ENCODE assay signal across 8 mouse cellular contexts in genomic region chr2:24048480-24049097, GRCm38 (mm10). TPM values are rescaled to one million over a fixed set of nuclear protein-coding genes. Genes with fewer than 3 reads are reported as not detected.
DNase-seq lines count a peak whose midpoint lies in the region; ATAC-seq and TF ChIP-seq lines count a peak whose summit lies in the region.

No protein-coding gene starts in this region.

- 5% methylated on average over 16 of the region's 16 CpGs for WGBS in intestine, embryonic 14.5 days

- H3K9me3 ChIP-seq in intestine, embryonic 14.5 days (ENCODE audit: control insufficient read depth, low read length): no peaks in the 10 kb centered on the region

- peak; percentile 79 for TF ChIP-seq POLR2A in cortical plate, adult 2 months (IDR thresholded peaks at IDR 0.05; ENCODE audit: extremely low read depth, insufficient read depth, low read length)

- H3K27ac ChIP-seq in cortical plate, adult 2 months (ENCODE audit: insufficient read depth, low read length): peak overlapping the region; percentile 76
- peak overlapping the region; percentile 47; the same call in 1 of the 2 replicates for H3K27ac ChIP-seq in intestine, embryonic 14.5 days (ENCODE audit: low read depth)
- peak overlapping the region; percentile 95 for H3K27ac ChIP-seq in left cerebral cortex, adult 2 months

- no peaks in the 10 kb centered on the region; the same call in 1 of the 2 replicates for H3K4me1 ChIP-seq in cortical plate, adult 2 months (ENCODE audit: control insufficient read depth, insufficient read depth, low read length)
- H3K4me1 ChIP-seq in intestine, embryonic 14.5 days (replicated peaks; ENCODE audit: control insufficient read depth, insufficient read depth, low read length): peaks cover 5% of the 10 kb centered on the region; the same call in 1 of the 2 replicates

- intact Hi-C loops in left cerebral cortex, adult 2 months (cut with DNase I): no loop called here

- TF ChIP-seq CTCF in cortical plate, adult 2 months (IDR thresholded peaks at IDR 0.05; ENCODE audit: extremely low read depth, insufficient read depth, low read length): no peak
- TF ChIP-seq CTCF in left cerebral cortex, adult 2 months (IDR thresholded peaks at IDR 0.05): no peak

- no peaks in the 10 kb centered on the region for H3K36me3 ChIP-seq in intestine, embryonic 14.5 days (ENCODE audit: control insufficient read depth, insufficient read depth, low read length)

- peak overlapping the region; percentile 39 for H3K9ac ChIP-seq in intestine, embryonic 14.5 days (ENCODE audit: low read length)

- H3K4me2 ChIP-seq in intestine, embryonic 14.5 days (ENCODE audit: low read length): peak overlapping the region; percentile 45

- peak overlapping the region; percentile 75 for H3K4me3 ChIP-seq in cortical plate, adult 2 months (ENCODE audit: insufficient read depth, low read length)
- H3K4me3 ChIP-seq in intestine, embryonic 14.5 days (ENCODE audit: low read depth, low read length): peak overlapping the region; percentile 25
- peak overlapping the region; percentile 60 for H3K4me3 ChIP-seq in left cerebral cortex, adult 2 months

- H3K27me3 ChIP-seq in intestine, embryonic 14.5 days (replicated peaks; ENCODE audit: control insufficient read depth, insufficient read depth, low read length): no peaks in the 10 kb centered on the region

- ATAC-seq in intestine, embryonic 14.5 days (replicated peaks; ENCODE audit: low FRiP score, low TSS enrichment, low read depth): no peak

- DNase-seq in adrenal gland, adult (ENCODE audit: inconsistent age in 2 of 2, low spot score in 1 of 2): peak; percentile 60 to 89
- peak; percentile 58 for DNase-seq in gastrocnemius, postnatal 25 days
- peak; percentile 59 for DNase-seq in intestine, embryonic 14.5 days (ENCODE audit: low spot score)
- peak; percentile 48 to 58 for DNase-seq in left cerebral cortex, adult 2 months (ENCODE audit: extremely low spot score in 1 of 2, low spot score in 2 of 2)
- DNase-seq in lung, postnatal 4 days: peak; percentile 34 to 58
- DNase-seq in right cerebral cortex, adult 2 months (ENCODE audit: low spot score in 2 of 2): peak; percentile 62 to 76
- no peak for DNase-seq in T-cell, adult 2 months (ENCODE audit: low spot score)

RNA-seq across cellular contexts. Expression of gene Hnmt, which starts 0.6 kb away (rescaled TPM):
- 19.9 and 20.0 TPM in 2 replicates for polyA plus RNA-seq in cortical plate, adult 2 months (2012; rRNA removed)
- total RNA-seq in gastrocnemius, postnatal 25 days (2021): 1 to 10 TPM; 4.1 to 5.6 TPM
- polyA plus RNA-seq in intestine, embryonic 14.5 days (2014; fragmentation: Nextera tagmentation; extraction: Ambion mirVana): 1.3 and 1.7 TPM in 2 replicates
- total RNA-seq in left cerebral cortex, adult 2 months (2021): 10 to 100 TPM; 19.2 to 19.3 TPM

RNA-seq across cellular contexts. Expression of gene Tbpl2, which starts 47.8 kb away (rescaled TPM):
- polyA plus RNA-seq in cortical plate, adult 2 months (2012; rRNA removed): not detected in 2 replicates
- not detected for total RNA-seq in gastrocnemius, postnatal 25 days (2021)
- polyA plus RNA-seq in intestine, embryonic 14.5 days (2014; fragmentation: Nextera tagmentation; extraction: Ambion mirVana): not detected in 2 replicates
- not detected for total RNA-seq in left cerebral cortex, adult 2 months (2021)

Comparison
In these comparisons a context has a peak if more than half of its experiments do, and no peak if none do; other contexts are left out.
1. H3K4me3 ChIP-seq: peak in every context shown above with its lines; median percentile 75 in cortical plate, adult 2 months; 60 in left cerebral cortex, adult 2 months; 25 in intestine, embryonic 14.5 days.